Mouse (Mus musculus) brown adipose tissue, adult 24 weeks (tissue): Measurements from ENCODE around the gene Ermn. TPM values are rescaled to one million over a fixed set of nuclear protein-coding genes. Genes with fewer than 3 reads are reported as not detected.

Experiments
- polyA plus RNA-seq: library from polyadenylated mRNA; stranded (reverse); fragments of >200 nt; gene quantifications from 2 replicates; pipeline ENCODE4 v1.2.4, GENCODE M21; 2012; ENCODE audit not compliant: missing spikeins, insufficient read depth, insufficient read length

The Ermn gene
- polyA plus RNA-seq, 1 experiment, result not detected

Other genes with a start within 250 kb of the Ermn start
- not detected in 2 replicates for gene Galnt5, start 55.0 kb downstream of the Ermn start, polyA plus RNA-seq
- gene Cytip, start 142.7 kb upstream of the Ermn start, polyA plus RNA-seq, result 1.6 and 2.4 TPM in 2 replicates